Mouse (Mus musculus): ENCODE measurements around the gene Cfap54.

The Cfap54 gene

DNA sequence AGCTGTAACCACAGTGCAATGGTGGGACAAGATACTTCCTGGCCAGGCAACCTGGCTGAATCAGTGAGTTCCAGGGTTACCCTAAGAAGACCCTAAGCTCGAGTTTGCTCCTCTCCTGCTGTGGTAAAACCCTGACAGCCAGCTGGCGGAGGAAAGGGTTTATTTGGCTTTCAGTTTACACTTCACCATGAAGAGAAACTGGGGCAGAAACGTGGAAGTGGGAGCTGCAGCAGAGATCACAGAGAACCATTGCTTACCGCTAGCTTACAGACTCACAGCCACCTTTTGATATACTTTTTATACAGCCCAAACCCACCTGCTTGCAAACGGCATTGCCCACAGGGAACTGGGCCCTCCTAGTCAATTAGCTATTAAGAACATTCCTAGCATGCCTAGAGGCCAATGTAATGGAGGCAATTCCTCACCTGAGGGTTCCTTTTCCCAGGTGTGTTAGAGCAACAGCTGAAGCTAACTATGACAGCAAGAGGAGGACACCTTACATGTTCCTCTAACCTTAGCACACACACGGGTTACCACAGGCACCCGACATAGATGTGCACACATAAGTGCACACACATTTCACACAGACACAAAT lies 16.9 kb upstream of the Cfap54 start:
- CTCF ChIA-PET, result no interaction called here

DNA sequence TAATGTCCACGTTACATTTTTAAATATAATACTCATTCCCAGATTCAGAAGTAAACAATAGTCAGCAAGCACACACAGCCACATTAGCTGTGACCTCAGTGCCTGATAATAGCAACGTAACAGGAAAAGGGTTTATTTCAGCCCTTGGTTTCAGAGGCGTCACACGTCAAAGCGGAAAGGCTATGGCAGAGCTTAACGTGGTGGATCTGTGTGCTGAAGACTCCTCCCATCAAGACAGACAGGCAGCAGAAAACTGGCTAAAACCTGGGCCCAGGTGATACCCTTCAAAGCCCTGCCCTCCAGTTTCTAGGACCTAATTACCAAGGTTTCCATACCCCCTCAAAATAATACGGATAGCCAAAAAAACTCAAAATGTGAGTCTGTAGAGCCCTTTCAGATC lies 16.0 kb upstream of the Cfap54 start:
- CTCF ChIA-PET, result no interaction called here

- CTCF ChIA-PET, result no interaction called here
These were observed 14.4 kb upstream of the Cfap54 start for GRCm38 (mm10) chr10:93095827-93096226.

GRCm38 (mm10) chr10:93094957-93095580 lies 13.7 kb upstream of the Cfap54 start:
- CTCF ChIA-PET, result no interaction called here

DNA sequence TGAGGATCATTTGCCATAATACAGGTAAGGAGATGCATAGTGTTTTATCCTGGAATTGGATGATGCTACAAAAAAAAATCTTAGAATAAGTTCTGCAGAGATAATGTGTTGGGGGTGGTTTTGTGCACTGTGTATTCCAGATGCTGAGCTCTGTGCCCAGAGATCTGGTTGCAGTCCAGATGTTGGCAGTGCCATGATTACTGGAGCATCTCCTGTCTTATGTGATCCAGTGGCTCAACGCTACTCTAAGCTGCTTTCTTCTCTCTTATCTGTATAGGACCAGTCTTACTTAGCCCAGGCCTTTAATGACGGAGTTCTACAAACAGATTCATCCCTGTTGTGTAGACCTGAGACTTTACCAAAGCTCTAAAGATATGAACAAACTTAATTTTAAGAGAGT lies 10.5 kb upstream of the Cfap54 start:
- CTCF ChIA-PET, result no interaction called here

DNA sequence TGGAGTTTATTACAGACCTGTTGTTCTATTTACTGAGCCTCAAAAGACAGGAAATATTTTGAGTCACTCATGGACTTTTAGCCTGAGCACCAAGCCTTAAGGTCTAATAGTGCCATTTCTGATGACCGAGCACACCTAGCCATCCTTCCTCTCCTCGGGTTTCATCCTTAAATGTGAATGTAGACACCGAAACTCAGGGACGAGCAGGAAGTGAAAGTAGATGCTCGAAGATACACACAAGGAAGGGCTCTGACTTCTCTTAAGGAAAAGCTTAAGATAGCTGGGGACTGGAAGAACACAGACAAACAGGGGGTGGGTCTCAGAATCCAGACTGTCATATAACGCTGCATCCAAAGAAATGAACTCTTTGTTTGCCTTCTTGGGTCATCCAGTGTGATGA lies 8.8 kb upstream of the Cfap54 start:
- CTCF ChIA-PET, result no interaction called here

DNA sequence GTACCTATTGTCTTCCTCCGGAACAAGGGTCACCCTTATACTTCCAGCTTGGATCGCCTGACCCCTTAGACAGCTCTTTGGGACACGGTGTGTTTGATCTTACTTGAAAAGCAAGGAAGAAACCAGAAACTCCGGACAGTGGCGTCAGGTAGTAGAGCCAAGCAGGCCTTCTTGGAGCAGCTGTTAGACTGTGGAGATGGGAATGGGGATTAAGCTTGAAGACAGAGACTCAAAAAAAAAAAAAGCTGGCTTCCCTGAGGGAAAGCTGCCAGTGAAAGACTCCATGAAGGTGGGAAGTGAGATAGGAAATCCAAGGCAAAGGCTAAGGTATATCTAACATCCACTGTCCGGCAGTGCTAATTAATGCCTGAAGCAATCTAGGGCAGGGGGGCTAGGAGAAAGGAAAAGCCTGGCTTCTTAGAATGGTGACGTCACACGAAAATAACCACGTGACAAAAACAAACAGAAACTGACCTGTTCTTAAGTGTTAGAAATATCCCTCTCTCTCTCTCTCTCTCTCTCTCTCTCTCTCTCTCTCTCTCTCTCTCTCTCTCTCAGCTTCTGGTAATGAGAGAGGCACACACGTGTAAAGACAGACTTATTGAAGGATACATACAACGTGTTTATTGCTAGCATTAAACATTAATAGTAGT lies 7.1 kb upstream of the Cfap54 start:
- CTCF ChIA-PET, result interaction anchor here (0.5 to 0.6 kb wide), 2 partner anchors 65 to 72 kb away, joined by 3 to 5 read pairs; no protein-coding TSS in a partner anchor

GRCm38 (mm10) chr10:93087504-93087903 lies 6.1 kb upstream of the Cfap54 start:
- CTCF ChIA-PET, result no interaction called here

- CTCF ChIA-PET, result no interaction called here
These were observed 2.5 kb upstream of the Cfap54 start for GRCm38 (mm10) chr10:93083963-93084340.

GRCm38 (mm10) chr10:93083198-93083962 lies 2.0 kb upstream of the Cfap54 start:
- CTCF ChIA-PET, result interaction anchor here (1.1 kb wide), 1 partner anchor 390 kb away, joined by 3 read pairs; no protein-coding TSS in a partner anchor

DNA sequence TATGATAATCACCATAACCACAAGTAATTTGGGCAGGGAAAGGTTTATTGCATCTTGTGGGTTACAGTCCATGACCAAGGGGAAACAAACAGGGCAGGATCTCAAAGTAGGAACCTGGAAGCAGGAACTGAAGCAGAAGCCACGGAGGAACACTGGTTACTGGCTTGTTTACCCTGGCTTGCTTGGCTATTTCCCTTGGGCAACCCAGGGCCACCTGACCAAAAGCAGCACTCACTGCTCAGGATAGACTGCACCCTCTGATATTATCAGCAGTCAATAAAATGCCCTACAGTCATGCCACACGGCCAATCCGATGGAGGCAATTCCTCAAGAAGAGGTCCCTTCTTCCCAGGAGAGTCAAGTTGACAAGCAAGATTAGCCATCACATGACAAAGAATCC lies 1.9 kb downstream of the Cfap54 start:
- CTCF ChIA-PET, result no interaction called here

- CTCF ChIA-PET, result interaction anchor here (0.6 to 1.2 kb wide), 2 partner anchors 9 to 13 kb away, joined by 3 read pairs; no protein-coding TSS in a partner anchor
These were observed 3.4 kb downstream of the Cfap54 start for GRCm38 (mm10) chr10:93077935-93078479.

DNA sequence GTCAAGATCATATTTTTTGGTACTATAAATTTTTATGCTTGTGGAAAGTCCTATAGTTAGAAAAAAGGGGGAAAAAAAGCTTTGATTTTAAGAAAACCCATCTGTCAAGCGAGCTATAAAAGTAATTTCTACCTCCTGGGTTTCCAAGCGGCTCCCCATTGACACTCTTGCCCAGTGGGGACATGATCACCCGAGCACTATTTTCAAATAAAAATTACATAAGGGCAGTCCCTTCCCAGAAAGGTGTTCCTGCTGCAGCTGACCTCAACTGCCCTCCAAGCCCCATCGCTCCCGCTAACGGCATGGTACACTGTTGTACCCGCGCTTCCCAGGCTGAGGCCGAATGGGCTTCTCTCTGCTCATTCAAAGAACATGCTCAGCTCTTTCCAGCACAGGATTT lies 5.0 kb downstream of the Cfap54 start:
- CTCF ChIA-PET, result no interaction called here

- CTCF ChIA-PET, result no interaction called here
These were observed 5.6 kb downstream of the Cfap54 start for GRCm38 (mm10) chr10:93075856-93076255.

- CTCF ChIA-PET, result no interaction called here
These were observed 8.6 kb downstream of the Cfap54 start for GRCm38 (mm10) chr10:93072769-93073168.

DNA sequence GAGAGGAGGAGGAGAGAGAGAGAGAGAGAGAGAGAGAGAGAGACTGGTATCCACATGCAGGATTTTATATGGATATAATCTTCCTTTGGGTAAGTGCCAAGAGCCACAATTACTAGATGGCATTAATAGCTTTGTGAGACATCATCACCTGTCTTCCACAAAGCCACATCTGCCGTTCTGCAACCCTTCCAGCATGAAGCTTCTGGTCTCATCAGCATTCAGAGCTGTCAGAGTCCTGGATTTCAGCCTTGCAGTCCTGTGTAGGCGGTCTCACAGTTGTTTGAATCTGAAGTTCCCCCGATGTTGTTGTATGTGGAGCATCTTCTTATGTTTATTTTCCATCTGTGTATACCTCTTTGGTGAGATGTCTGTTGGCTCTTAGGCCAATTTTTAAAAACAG lies 9.7 kb downstream of the Cfap54 start:
- CTCF ChIA-PET, result interaction anchor here (0.7 kb wide), 1 partner anchor 97 kb away, joined by 6 read pairs; no protein-coding TSS in a partner anchor

GRCm38 (mm10) chr10:93070121-93070898 lies 11.1 kb downstream of the Cfap54 start:
- CTCF ChIA-PET, result interaction anchor here (0.6 to 1.6 kb wide), 6 partner anchors 72 to 446 kb away, joined by 3 to 6 read pairs (median 4); no protein-coding TSS in a partner anchor

DNA sequence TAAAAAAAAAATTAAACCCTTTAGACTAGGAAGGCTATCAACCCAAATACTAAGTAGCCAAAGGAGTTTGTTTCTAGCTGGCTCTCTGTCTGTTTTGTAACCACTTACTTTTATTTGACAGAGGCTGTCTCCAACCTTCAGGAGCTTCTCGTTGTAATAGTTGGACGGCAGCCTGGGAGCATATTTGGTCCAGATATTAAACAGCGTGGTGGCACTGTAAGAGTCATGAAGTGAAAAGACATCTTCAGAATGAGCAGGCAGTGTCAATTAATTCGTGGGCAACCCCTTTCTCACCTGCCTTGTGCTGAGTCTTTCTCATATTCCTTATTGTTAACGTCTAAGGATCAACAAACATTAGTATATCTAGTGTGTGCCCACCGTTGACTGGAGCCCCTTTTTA lies 11.7 kb downstream of the Cfap54 start:
- CTCF ChIA-PET, result interaction anchor here (0.6 to 1.6 kb wide), 5 partner anchors 8 to 446 kb away, joined by 3 to 6 read pairs (median 3); no protein-coding TSS in a partner anchor

- CTCF ChIA-PET, result interaction anchor here (0.6 to 1.6 kb wide), 5 partner anchors 9 to 280 kb away, joined by 3 to 7 read pairs (median 6); no protein-coding TSS in a partner anchor
These were observed 12.3 kb downstream of the Cfap54 start for GRCm38 (mm10) chr10:93069041-93069679.

- CTCF ChIA-PET, result interaction anchor here (0.6 kb wide), 3 partner anchors 12 to 493 kb away, joined by 3 read pairs; no protein-coding TSS in a partner anchor
These were observed 16.4 kb downstream of the Cfap54 start for GRCm38 (mm10) chr10:93064973-93065372.
